Mouse (Mus musculus) left cerebral cortex, adult 11 months (tissue): ENCODE results near the gene Ank.

Experiments used
- DNase-seq: peaks from one replicate; pipeline ENCODE4 v3.0.0; 2022; ENCODE audit warnings: low spot score

Ank gene

GRCm38 (mm10) chr15:27497300-27497997, 31.0 kb downstream of the Ank start:
- DNase-seq: no peak

- DNase-seq: no peak
Measured at GRCm38 (mm10) chr15:27498078-27498477, 31.6 kb downstream of the Ank start.

GRCm38 (mm10) chr15:27500390-27500789, 33.9 kb downstream of the Ank start:
- DNase-seq: no peak

- DNase-seq: no peak
Measured at GRCm38 (mm10) chr15:27502338-27502737, 35.9 kb downstream of the Ank start.

GRCm38 (mm10) chr15:27503221-27503620, 36.7 kb downstream of the Ank start:
- peak; percentile 45 for DNase-seq

GRCm38 (mm10) chr15:27503801-27504730, 37.6 kb downstream of the Ank start:
- DNase-seq: no peak

GRCm38 (mm10) chr15:27506127-27506886, 39.8 kb downstream of the Ank start:
- DNase-seq: no peak

- DNase-seq: no peak
Measured at GRCm38 (mm10) chr15:27506893-27507596, 40.6 kb downstream of the Ank start.

- no peak for DNase-seq
Measured at GRCm38 (mm10) chr15:27508169-27508568, 41.7 kb downstream of the Ank start.

GRCm38 (mm10) chr15:27508982-27509381, 42.5 kb downstream of the Ank start:
- DNase-seq: peak; percentile 57

- no peak for DNase-seq
Measured at GRCm38 (mm10) chr15:27516927-27517326, 50.5 kb downstream of the Ank start.

- DNase-seq: no peak
Measured at GRCm38 (mm10) chr15:27518026-27518425, 51.5 kb downstream of the Ank start.

GRCm38 (mm10) chr15:27519857-27520256, 53.4 kb downstream of the Ank start:
- DNase-seq: no peak

- DNase-seq: no peak
Measured at GRCm38 (mm10) chr15:27525233-27526005, 58.9 kb downstream of the Ank start.

GRCm38 (mm10) chr15:27528896-27529295, 62.4 kb downstream of the Ank start:
- DNase-seq: no peak

- no peak for DNase-seq
Measured at GRCm38 (mm10) chr15:27530023-27530422, 63.5 kb downstream of the Ank start.

- DNase-seq: no peak
Measured at GRCm38 (mm10) chr15:27533036-27533435, 66.6 kb downstream of the Ank start.

GRCm38 (mm10) chr15:27535681-27536080, 69.2 kb downstream of the Ank start:
- no peak for DNase-seq

GRCm38 (mm10) chr15:27536186-27536585, 69.7 kb downstream of the Ank start:
- no peak for DNase-seq

- peak; percentile 68 for DNase-seq
Measured at GRCm38 (mm10) chr15:27536771-27537170, 70.3 kb downstream of the Ank start.
